Mouse (Mus musculus): ENCODE results near the gene Olfr1412. TPM values are rescaled to one million over a fixed set of nuclear protein-coding genes. Genes with fewer than 3 reads are reported as not detected.

The Olfr1412 gene
- total RNA-seq (2014; fragmentation: Nextera tagmentation): not detected in 2 replicates
- not detected in 2 replicates for total RNA-seq (2017)

- ATAC-seq (replicated peaks; ENCODE audit: low FRiP score, low TSS enrichment, poor library complexity, severe bottlenecking): no peak
Observed at GRCm38 (mm10) chr1:92585479-92585878, at the start of gene Olfr1412. TSS of gene Olfr1412 (plus strand) at chr1:92585779.

- no peak for ATAC-seq (replicated peaks; ENCODE audit: low FRiP score, low TSS enrichment, poor library complexity, severe bottlenecking)
Observed at GRCm38 (mm10) chr1:92536972-92537371, 48.6 kb upstream of the Olfr1412 start.

GRCm38 (mm10) chr1:92539071-92539470 is 46.5 kb upstream of the Olfr1412 start:
- ATAC-seq (replicated peaks; ENCODE audit: low FRiP score, low TSS enrichment, poor library complexity, severe bottlenecking): no peak

- no peak for ATAC-seq (replicated peaks; ENCODE audit: low FRiP score, low TSS enrichment, poor library complexity, severe bottlenecking)
Observed at GRCm38 (mm10) chr1:92545929-92546328, 39.6 kb upstream of the Olfr1412 start.

- ATAC-seq (replicated peaks; ENCODE audit: low FRiP score, low TSS enrichment, poor library complexity, severe bottlenecking): no peak
Observed at GRCm38 (mm10) chr1:92571022-92571421, 14.6 kb upstream of the Olfr1412 start, which contains the start of gene Olfr1413. TSS of gene Olfr1413 (plus strand) at chr1:92571322.

GRCm38 (mm10) chr1:92594111-92594510 is 8.5 kb downstream of the Olfr1412 start, which contains the start of gene Olfr1411:
TSS of gene Olfr1411 (plus strand) at chr1:92594411.
- no peak for ATAC-seq (replicated peaks; ENCODE audit: low FRiP score, low TSS enrichment, poor library complexity, severe bottlenecking)

- ATAC-seq (replicated peaks; ENCODE audit: low FRiP score, low TSS enrichment, poor library complexity, severe bottlenecking): no peak
Observed at GRCm38 (mm10) chr1:92596019-92596418, 10.4 kb downstream of the Olfr1412 start.

- ATAC-seq (replicated peaks; ENCODE audit: low FRiP score, low TSS enrichment, poor library complexity, severe bottlenecking): no peak
Observed at GRCm38 (mm10) chr1:92605482-92605881, 19.9 kb downstream of the Olfr1412 start, which contains the start of gene Olfr1410. TSS of gene Olfr1410 (plus strand) at chr1:92605782.

GRCm38 (mm10) chr1:92607711-92608110 is 22.1 kb downstream of the Olfr1412 start:
- ATAC-seq (replicated peaks; ENCODE audit: low FRiP score, low TSS enrichment, poor library complexity, severe bottlenecking): no peak

- ATAC-seq (replicated peaks; ENCODE audit: low FRiP score, low TSS enrichment, poor library complexity, severe bottlenecking): peak; percentile 63
Observed at GRCm38 (mm10) chr1:92611008-92611407, 25.4 kb downstream of the Olfr1412 start.

- ATAC-seq (replicated peaks; ENCODE audit: low FRiP score, low TSS enrichment, poor library complexity, severe bottlenecking): no peak
Observed at GRCm38 (mm10) chr1:92613175-92613574, 27.6 kb downstream of the Olfr1412 start.

- no peak for ATAC-seq (replicated peaks; ENCODE audit: low FRiP score, low TSS enrichment, poor library complexity, severe bottlenecking)
Observed at GRCm38 (mm10) chr1:92614516-92614915, 28.9 kb downstream of the Olfr1412 start.

- ATAC-seq (replicated peaks; ENCODE audit: low FRiP score, low TSS enrichment, poor library complexity, severe bottlenecking): no peak
Observed at GRCm38 (mm10) chr1:92616046-92616445, 30.5 kb downstream of the Olfr1412 start.

- no peak for ATAC-seq (replicated peaks; ENCODE audit: low FRiP score, low TSS enrichment, poor library complexity, severe bottlenecking)
Observed at GRCm38 (mm10) chr1:92617488-92617887, 31.9 kb downstream of the Olfr1412 start, which contains the start of gene Olfr12. TSS of gene Olfr12 (plus strand) at chr1:92617788.

- no peak for ATAC-seq (replicated peaks; ENCODE audit: low FRiP score, low TSS enrichment, poor library complexity, severe bottlenecking)
Observed at GRCm38 (mm10) chr1:92618360-92618759, 32.8 kb downstream of the Olfr1412 start.

- no peak for ATAC-seq (replicated peaks; ENCODE audit: low FRiP score, low TSS enrichment, poor library complexity, severe bottlenecking)
Observed at GRCm38 (mm10) chr1:92628227-92628626, 42.6 kb downstream of the Olfr1412 start.

- no peak for ATAC-seq (replicated peaks; ENCODE audit: low FRiP score, low TSS enrichment, poor library complexity, severe bottlenecking)
Observed at GRCm38 (mm10) chr1:92632196-92632595, 46.6 kb downstream of the Olfr1412 start.

- ATAC-seq (replicated peaks; ENCODE audit: low FRiP score, low TSS enrichment, poor library complexity, severe bottlenecking): no peak
Observed at GRCm38 (mm10) chr1:92632948-92633347, 47.4 kb downstream of the Olfr1412 start.

- ATAC-seq (replicated peaks; ENCODE audit: low FRiP score, low TSS enrichment, poor library complexity, severe bottlenecking): no peak
Observed at GRCm38 (mm10) chr1:92633726-92634125, 48.1 kb downstream of the Olfr1412 start.

GRCm38 (mm10) chr1:92634569-92634968 is 49.0 kb downstream of the Olfr1412 start:
- no peak for ATAC-seq (replicated peaks; ENCODE audit: low FRiP score, low TSS enrichment, poor library complexity, severe bottlenecking)

- no peak for ATAC-seq (replicated peaks; ENCODE audit: low FRiP score, low TSS enrichment, poor library complexity, severe bottlenecking)
Observed at GRCm38 (mm10) chr1:92634976-92635599, 49.5 kb downstream of the Olfr1412 start.

All from megakaryocyte-erythroid progenitor cell, adult 5-6 weeks (primary cell).